Mouse (Mus musculus): ENCODE data around the gene Acvrl1. TPM values are rescaled to one million over a fixed set of nuclear protein-coding genes. Genes with fewer than 3 reads are reported as not detected.

The Acvrl1 gene
- polyA plus RNA-seq (2014; fragmentation: Nextera tagmentation; extraction: Ambion mirVana): 5.1 and 5.2 TPM in 2 replicates

GRCm38 (mm10) chr15:101128181-101129089 is at the start of gene Acvrl1:
TSS of gene Acvrl1 (plus strand) at chr15:101128522.
- Histone ChIP-seq H3K4me1 (ENCODE audit: control insufficient read depth, insufficient read depth, low read length) (no peaks in the 10 kb centered on the region), H3K4me2 (ENCODE audit: low read depth) (peak within 1 kb of the TSS; percentile 20), H3K4me3 (ENCODE audit: low read depth, low read length) (peak within 1 kb of the TSS; percentile 12), H3K36me3 (ENCODE audit: control insufficient read depth, insufficient read depth, low read length) (no peaks in the 10 kb centered on the region), H3K9me3 (ENCODE audit: control insufficient read depth, low read length) (no peaks in the 10 kb centered on the region), H3K27me3 (ENCODE audit: control insufficient read depth, insufficient read depth, low read length) (peaks cover 31% of the 10 kb centered on the region), H3K27ac (ENCODE audit: low read depth, low read length) (no peak within 1 kb of the TSS), H3K9ac (ENCODE audit: low read length) (peak within 1 kb of the TSS; percentile 26; the same call in 1 of the 2 replicates)
- WGBS: 3% methylated on average over 46 of the region's 46 CpGs
- no peak for DNase-seq (ENCODE audit: low spot score)
- ATAC-seq (ENCODE audit: insufficient read depth, low FRiP score, low TSS enrichment): no peak

GRCm38 (mm10) chr15:101078731-101079156 is 49.6 kb upstream of the Acvrl1 start:
- peak; percentile 6; the same call in 1 of the 2 replicates for ATAC-seq (ENCODE audit: insufficient read depth, low FRiP score, low TSS enrichment)
- DNase-seq (ENCODE audit: low spot score): peak; percentile 82
- Histone ChIP-seq H3K36me3 (ENCODE audit: control insufficient read depth, insufficient read depth, low read length) (no peaks in the 10 kb centered on the region; the same call in 1 of the 2 replicates), H3K4me2 (ENCODE audit: low read depth) (peak overlapping the region; percentile 81), H3K27ac (ENCODE audit: low read depth, low read length) (peak overlapping the region; percentile 99), H3K9me3 (ENCODE audit: control insufficient read depth, low read length) (no peaks in the 10 kb centered on the region), H3K4me3 (ENCODE audit: low read depth, low read length) (peak overlapping the region; percentile 66), H3K9ac (ENCODE audit: low read length) (peak overlapping the region; percentile 94), H3K27me3 (ENCODE audit: control insufficient read depth, insufficient read depth, low read length) (no peaks in the 10 kb centered on the region), H3K4me1 (ENCODE audit: control insufficient read depth, insufficient read depth, low read length) (peaks cover 43% of the 10 kb centered on the region)
- 0% methylated on average over 28 of the region's 30 CpGs for whole genome bisulfite sequencing

GRCm38 (mm10) chr15:101080031-101080520 is 48.2 kb upstream of the Acvrl1 start:
- no peak for ATAC-seq (ENCODE audit: insufficient read depth, low FRiP score, low TSS enrichment)
- H3K27ac ChIP-seq (ENCODE audit: low read depth, low read length): no peak overlapping the region
- no peaks in the 10 kb centered on the region for H3K9me3 ChIP-seq (ENCODE audit: control insufficient read depth, low read length)
- H3K4me3 ChIP-seq (ENCODE audit: low read depth, low read length): no peak overlapping the region
- peaks cover 42% of the 10 kb centered on the region for H3K4me1 ChIP-seq (ENCODE audit: control insufficient read depth, insufficient read depth, low read length)
- WGBS: 80% methylated on average over 9 of the region's 9 CpGs
- no peak for DNase-seq (ENCODE audit: low spot score)
- no peaks in the 10 kb centered on the region for H3K27me3 ChIP-seq (ENCODE audit: control insufficient read depth, insufficient read depth, low read length)
- H3K9ac ChIP-seq (ENCODE audit: low read length): no peak overlapping the region
- no peak overlapping the region for H3K4me2 ChIP-seq (ENCODE audit: low read depth)
- no peaks in the 10 kb centered on the region for H3K36me3 ChIP-seq (ENCODE audit: control insufficient read depth, insufficient read depth, low read length)

- H3K4me3 ChIP-seq (ENCODE audit: low read depth, low read length): no peak overlapping the region
- H3K36me3 ChIP-seq (ENCODE audit: control insufficient read depth, insufficient read depth, low read length): no peaks in the 10 kb centered on the region
- ATAC-seq (ENCODE audit: insufficient read depth, low FRiP score, low TSS enrichment) (no peak), DNase-seq (ENCODE audit: low spot score) (no peak)
- H3K4me2 ChIP-seq (ENCODE audit: low read depth): no peak overlapping the region
- no peak overlapping the region for H3K9ac ChIP-seq (ENCODE audit: low read length)
- H3K9me3 ChIP-seq (ENCODE audit: control insufficient read depth, low read length): no peaks in the 10 kb centered on the region
- no peaks in the 10 kb centered on the region for H3K27me3 ChIP-seq (ENCODE audit: control insufficient read depth, insufficient read depth, low read length)
- peaks cover 32% of the 10 kb centered on the region for H3K4me1 ChIP-seq (ENCODE audit: control insufficient read depth, insufficient read depth, low read length)
- 82% methylated on average over 7 of the region's 7 CpGs for WGBS
- 0 out of 2 replicates have a peak overlapping the region, but pooled peaks have one; percentile 15 for H3K27ac ChIP-seq (ENCODE audit: low read depth, low read length)
Observed at GRCm38 (mm10) chr15:101081035-101081548, 47.2 kb upstream of the Acvrl1 start.

- Histone ChIP-seq H3K4me3 (ENCODE audit: low read depth, low read length) (no peak overlapping the region), H3K27ac (ENCODE audit: low read depth, low read length) (no peak overlapping the region), H3K36me3 (ENCODE audit: control insufficient read depth, insufficient read depth, low read length) (no peaks in the 10 kb centered on the region), H3K4me2 (ENCODE audit: low read depth) (no peak overlapping the region), H3K27me3 (ENCODE audit: control insufficient read depth, insufficient read depth, low read length) (no peaks in the 10 kb centered on the region), H3K9me3 (ENCODE audit: control insufficient read depth, low read length) (no peaks in the 10 kb centered on the region), H3K9ac (ENCODE audit: low read length) (no peak overlapping the region), H3K4me1 (ENCODE audit: control insufficient read depth, insufficient read depth, low read length) (peaks cover 23% of the 10 kb centered on the region)
- 43% methylated on average over 4 of the region's 4 CpGs for WGBS
- DNase-seq (ENCODE audit: low spot score) (no peak), ATAC-seq (ENCODE audit: insufficient read depth, low FRiP score, low TSS enrichment) (no peak)
Observed at GRCm38 (mm10) chr15:101082236-101082635, 46.1 kb upstream of the Acvrl1 start.

GRCm38 (mm10) chr15:101084499-101084898 is 43.8 kb upstream of the Acvrl1 start:
- no peak for ATAC-seq (ENCODE audit: insufficient read depth, low FRiP score, low TSS enrichment)
- H3K27ac ChIP-seq (ENCODE audit: low read depth, low read length): no peak overlapping the region

GRCm38 (mm10) chr15:101086451-101086850 is 41.9 kb upstream of the Acvrl1 start:
- DNase-seq (ENCODE audit: low spot score) (no peak), ATAC-seq (ENCODE audit: insufficient read depth, low FRiP score, low TSS enrichment) (no peak)
- peaks cover 8% of the 10 kb centered on the region for H3K4me1 ChIP-seq (ENCODE audit: control insufficient read depth, insufficient read depth, low read length)
- H3K36me3 ChIP-seq (ENCODE audit: control insufficient read depth, insufficient read depth, low read length): no peaks in the 10 kb centered on the region
- no peak overlapping the region for H3K4me3 ChIP-seq (ENCODE audit: low read depth, low read length)
- no peak overlapping the region for H3K27ac ChIP-seq (ENCODE audit: low read depth, low read length)
- no peaks in the 10 kb centered on the region for H3K27me3 ChIP-seq (ENCODE audit: control insufficient read depth, insufficient read depth, low read length)
- H3K9ac ChIP-seq (ENCODE audit: low read length): no peak overlapping the region
- H3K9me3 ChIP-seq (ENCODE audit: control insufficient read depth, low read length): no peaks in the 10 kb centered on the region
- WGBS: 68% methylated on average over 9 of the region's 9 CpGs
- no peak overlapping the region for H3K4me2 ChIP-seq (ENCODE audit: low read depth)

More at GRCm38 (mm10) chr15:101084499-101084898, 43.8 kb upstream of the Acvrl1 start:
- Histone ChIP-seq H3K36me3 (ENCODE audit: control insufficient read depth, insufficient read depth, low read length) (no peaks in the 10 kb centered on the region), H3K4me2 (ENCODE audit: low read depth) (no peak overlapping the region), H3K27me3 (ENCODE audit: control insufficient read depth, insufficient read depth, low read length) (no peaks in the 10 kb centered on the region), H3K4me1 (ENCODE audit: control insufficient read depth, insufficient read depth, low read length) (peaks cover 16% of the 10 kb centered on the region), H3K4me3 (ENCODE audit: low read depth, low read length) (no peak overlapping the region), H3K9ac (ENCODE audit: low read length) (no peak overlapping the region), H3K9me3 (ENCODE audit: control insufficient read depth, low read length) (no peaks in the 10 kb centered on the region)
- WGBS: 73% methylated on average over 10 of the region's 10 CpGs
- no peak for DNase-seq (ENCODE audit: low spot score)

- DNase-seq (ENCODE audit: low spot score) (no peak), ATAC-seq (ENCODE audit: insufficient read depth, low FRiP score, low TSS enrichment) (no peak)
- H3K9ac ChIP-seq (ENCODE audit: low read length): no peak overlapping the region
- peaks cover 5% of the 10 kb centered on the region; the same call in 1 of the 2 replicates for H3K4me1 ChIP-seq (ENCODE audit: control insufficient read depth, insufficient read depth, low read length)
- WGBS: 78% methylated on average over 3 of the region's 3 CpGs
- H3K27ac ChIP-seq (ENCODE audit: low read depth, low read length): no peak overlapping the region
- no peak overlapping the region for H3K4me2 ChIP-seq (ENCODE audit: low read depth)
- H3K4me3 ChIP-seq (ENCODE audit: low read depth, low read length): no peak overlapping the region
- no peaks in the 10 kb centered on the region for H3K27me3 ChIP-seq (ENCODE audit: control insufficient read depth, insufficient read depth, low read length)
- no peaks in the 10 kb centered on the region for H3K9me3 ChIP-seq (ENCODE audit: control insufficient read depth, low read length)
- H3K36me3 ChIP-seq (ENCODE audit: control insufficient read depth, insufficient read depth, low read length): no peaks in the 10 kb centered on the region
Observed at GRCm38 (mm10) chr15:101086956-101087355, 41.4 kb upstream of the Acvrl1 start.

Data from neural tube, embryonic 11.5 days (tissue).